Mouse (Mus musculus) ES-Bruce4 (cell line): ENCODE measurements at regions not wholly inside any gene's neighbourhood (a gene's known extent, or its start where the extent isn't known, plus 50 kb on each side); places are given as distances from the start of the nearest gene placed in this dataset.

Experiments used
- CTCF ChIP-seq: IDR thresholded peaks from one replicate; pipeline ENCODE4 v1.8.1; 2011; ENCODE audit warnings: low read depth, low read length
- POLR2A ChIP-seq: IDR thresholded peaks from one replicate; pipeline ENCODE4 v1.8.1; 2011; ENCODE audit warnings: low read length; ENCODE audit not compliant: insufficient read depth

DNA sequence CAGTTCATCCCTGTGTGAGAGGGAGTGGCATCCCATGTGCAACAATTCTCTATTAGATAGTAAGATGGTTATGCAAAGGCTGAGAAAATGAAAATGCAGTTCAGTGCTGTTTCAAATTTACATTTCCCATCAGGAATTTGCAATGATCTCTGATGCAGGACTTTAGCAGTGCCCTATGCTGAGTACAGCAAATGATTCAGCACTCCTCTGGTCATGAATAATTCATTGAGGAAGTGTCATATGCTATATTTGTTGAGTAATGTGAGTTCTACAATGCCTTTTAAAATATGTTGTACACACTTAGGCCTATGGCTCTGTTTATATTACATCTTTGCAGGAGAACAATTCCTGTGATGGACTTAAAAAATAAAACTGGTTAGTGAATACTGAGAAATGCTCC, 1330.2 kb downstream of the Mat2b start:
- TF ChIP-seq POLR2A (no peak), CTCF (no peak)
